Mouse (Mus musculus) gastrocnemius, postnatal 14 days (tissue): ENCODE data around the gene Jph3. TPM values are rescaled to one million over a fixed set of nuclear protein-coding genes. Genes with fewer than 3 reads are reported as not detected.

Source experiments
- DNase-seq: peaks from one replicate; pipeline ENCODE4 v3.0.0; 2021; ENCODE audit warnings: mixed read lengths
- intact Hi-C: fragments of 180-260 bp; cut with DNase I; formaldehyde crosslinking; loops from one replicate; pipeline ENCODE4 v1.15.1; 2025; ENCODE audit warnings: low total_unique reads
- total RNA-seq, 2 experiments: library from RNA; stranded (reverse); gene quantifications; 2 replicates each; pipeline ENCODE4 v1.2.3; 2021

The Jph3 gene
- total RNA-seq, 2 experiments from 2014 or later: 0.09 TPM; not detected in 1

DNA sequence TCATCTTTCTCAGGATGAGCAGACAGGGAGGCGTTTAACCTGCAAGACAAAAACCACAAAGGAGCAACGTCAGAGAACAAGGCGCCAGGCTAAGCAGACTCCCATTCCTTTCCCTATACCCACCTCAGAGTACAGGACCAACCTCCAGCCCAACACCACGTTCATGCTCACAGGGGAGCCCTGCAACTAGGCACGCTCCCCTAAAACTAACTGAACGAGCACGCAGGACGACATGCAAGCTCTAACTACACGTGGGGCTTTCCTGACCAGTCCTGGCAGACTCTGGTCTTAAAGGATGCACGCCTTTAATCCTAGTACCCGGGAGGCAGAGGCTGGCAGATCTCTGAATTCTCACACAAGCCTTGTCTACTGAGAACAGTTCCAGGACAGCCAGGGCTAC lies 91.9 kb downstream of the Jph3 start:
- no peak for DNase-seq

GRCm38 (mm10) chr8:121821770-121822169 lies 92.3 kb downstream of the Jph3 start:
- intact Hi-C loops: loop anchor here (5.0 kb wide), 1 partner anchor 104 kb away; no protein-coding TSS in a partner anchor
- no peak for DNase-seq

More for the DNA sequence above, 91.9 kb downstream of the Jph3 start:
- intact Hi-C loops: loop anchor here (5.0 kb wide), 1 partner anchor 104 kb away; no protein-coding TSS in a partner anchor

DNA sequence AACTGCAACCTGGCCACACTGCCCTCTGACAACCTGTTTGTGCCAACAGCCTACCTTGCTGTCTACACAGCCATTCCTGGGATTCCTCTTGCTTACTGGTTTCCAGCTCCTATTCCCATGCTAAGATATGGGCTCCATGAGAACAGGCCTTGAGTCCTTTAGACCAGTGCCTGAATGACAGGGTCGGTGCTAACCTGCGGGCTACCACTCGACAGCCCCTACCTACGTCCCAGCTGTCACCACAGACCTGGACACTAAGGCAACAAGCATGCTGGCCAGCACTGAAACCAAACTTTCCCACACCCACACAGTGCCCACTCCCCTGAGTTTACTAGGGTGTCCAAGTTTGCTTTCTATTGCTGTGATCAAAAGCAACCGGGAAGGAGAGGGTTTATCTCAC lies 98.3 kb downstream of the Jph3 start:
- DNase-seq: no peak
- intact Hi-C loops: no loop called here

GRCm38 (mm10) chr8:121828376-121829023 lies 99.1 kb downstream of the Jph3 start:
- DNase-seq: no peak
- intact Hi-C loops: no loop called here

DNA sequence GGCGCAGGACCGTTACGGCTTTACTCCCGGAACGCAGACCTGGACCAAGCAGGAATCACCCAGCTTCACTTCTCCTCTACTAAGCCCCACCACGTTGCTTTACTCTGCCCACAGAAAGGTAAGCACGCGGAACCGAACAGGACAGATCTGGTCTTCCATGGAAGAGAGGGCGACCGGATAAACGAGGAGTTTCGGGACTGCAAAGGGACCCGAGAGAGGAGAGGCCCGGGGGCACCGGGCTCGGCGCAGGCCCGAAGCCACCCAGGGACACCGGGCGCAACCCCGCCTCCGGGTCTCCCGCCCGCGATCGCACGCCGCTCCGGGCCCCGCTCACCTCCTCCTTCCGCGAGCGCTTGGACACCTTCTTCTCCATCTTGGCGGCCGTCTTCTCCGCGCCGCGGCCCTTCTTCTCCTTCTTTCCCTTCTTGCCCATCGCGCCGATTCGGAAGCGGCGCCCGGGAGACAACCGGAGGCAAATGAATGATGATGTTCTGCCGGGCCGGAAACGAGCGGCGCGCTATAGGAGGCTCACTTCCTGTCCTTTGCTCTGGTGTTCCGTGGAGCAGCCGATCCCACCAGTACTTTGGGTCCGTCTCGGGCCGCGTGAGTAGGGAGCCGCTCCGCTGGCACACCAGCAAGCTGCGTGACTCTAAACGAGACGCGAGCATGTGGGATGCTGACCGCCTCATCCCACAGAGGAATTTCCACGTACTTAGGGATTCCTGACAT lies 99.8 kb downstream of the Jph3 start, which contains the start of gene Klhdc4:
TSS of gene Klhdc4 (minus strand) at position 522 of the 729 bp plus-strand sequence.
- intact Hi-C loops: no loop called here

GRCm38 (mm10) chr8:121829777-121830362 lies 100.4 kb downstream of the Jph3 start:
- intact Hi-C loops: no loop called here

More for the DNA sequence above, 99.8 kb downstream of the Jph3 start, which contains the start of gene Klhdc4:
- DNase-seq: peak; percentile 84

DNA sequence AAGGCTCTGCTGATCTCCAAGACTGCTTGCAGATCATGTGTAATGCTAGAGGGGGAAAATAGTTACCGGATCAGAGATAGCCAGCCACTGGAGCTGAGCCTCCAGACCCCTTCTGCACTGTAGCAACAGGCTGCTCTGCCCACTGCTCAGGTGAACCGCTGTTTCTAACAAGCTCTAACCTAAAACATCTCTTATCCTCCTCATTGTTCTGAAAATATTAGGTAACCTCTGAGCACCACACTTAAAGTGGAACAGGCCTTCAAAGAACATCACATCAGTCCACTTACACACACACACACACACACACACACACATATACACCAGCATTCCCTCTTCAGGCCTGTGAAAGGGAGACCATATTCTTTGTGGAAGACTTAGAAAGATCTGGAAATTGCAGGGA lies 102.6 kb downstream of the Jph3 start:
- intact Hi-C loops: no loop called here
- no peak for DNase-seq

More at GRCm38 (mm10) chr8:121829777-121830362, 100.4 kb downstream of the Jph3 start:
- no peak for DNase-seq

GRCm38 (mm10) chr8:121832503-121832902 lies 103.1 kb downstream of the Jph3 start:
- peak; percentile 55 for DNase-seq
- intact Hi-C loops: no loop called here

DNA sequence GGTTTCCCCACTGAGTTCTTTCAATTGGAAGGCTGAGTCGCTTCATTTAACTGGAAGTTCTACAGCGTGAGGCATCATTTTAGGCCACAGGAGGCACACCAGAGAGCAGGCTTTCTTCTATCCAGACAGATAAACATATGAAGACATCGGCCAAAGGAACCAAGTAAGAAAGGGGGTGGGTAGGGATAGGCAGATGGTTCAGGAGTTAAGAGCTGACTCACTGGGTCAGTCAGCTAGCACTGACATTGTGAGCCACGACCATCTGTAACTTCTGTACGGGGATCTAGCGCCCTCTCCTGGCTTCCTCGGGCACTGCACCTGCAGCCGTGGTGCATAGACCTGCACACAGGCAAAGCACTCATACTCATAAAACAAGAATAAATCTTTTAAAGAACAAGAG lies 111.8 kb downstream of the Jph3 start:
- peak; percentile 40 for DNase-seq
- intact Hi-C loops: loop anchor here (10.0 kb wide), 1 partner anchor 126 kb away; no protein-coding TSS in a partner anchor

DNA sequence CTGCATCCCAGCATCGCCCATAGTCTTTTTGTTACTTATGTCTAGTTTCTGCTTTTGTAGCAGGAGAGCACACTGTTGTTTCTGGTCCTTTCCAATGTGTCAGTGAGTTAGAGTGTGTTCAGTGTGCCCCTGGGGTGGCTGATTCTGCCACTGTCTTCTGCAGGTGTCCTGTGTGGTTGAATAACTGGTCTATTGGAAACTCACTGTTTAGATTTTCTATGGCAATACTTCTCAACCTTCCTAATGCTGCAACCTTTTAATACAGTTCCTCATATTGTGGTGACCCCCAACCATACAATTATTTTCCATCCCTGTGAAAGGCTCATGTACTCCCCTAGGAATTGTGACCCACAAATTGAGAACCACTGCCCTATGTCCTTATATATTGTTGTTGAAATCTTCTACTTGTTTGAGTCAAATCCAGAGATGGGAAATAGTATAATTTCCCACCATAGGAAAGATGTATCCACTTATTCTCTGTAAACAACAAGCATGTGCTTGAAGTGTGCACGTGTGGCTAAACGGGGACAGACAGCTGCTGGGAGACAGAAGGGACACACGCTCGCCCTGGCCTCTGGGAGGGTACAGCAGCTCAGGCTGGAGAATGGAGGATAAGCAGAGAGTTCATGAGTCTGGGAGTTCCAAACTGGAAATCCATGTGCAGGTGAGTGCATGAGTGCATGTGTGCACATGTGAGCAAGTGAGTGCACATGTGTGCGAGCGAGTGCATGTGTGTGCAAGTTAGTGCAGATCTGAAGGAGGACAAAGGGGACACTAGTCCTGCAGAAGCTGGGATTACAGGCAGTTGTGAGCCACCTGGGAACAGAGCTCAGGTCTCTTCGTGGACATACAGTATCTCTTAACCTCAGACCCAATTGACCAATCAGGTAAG lies 112.9 kb downstream of the Jph3 start:
- DNase-seq: no peak
- intact Hi-C loops: loop anchor here (10.0 kb wide), 1 partner anchor 128 kb away; no protein-coding TSS in a partner anchor

GRCm38 (mm10) chr8:121843184-121843733 lies 113.8 kb downstream of the Jph3 start:
- no peak for DNase-seq
- intact Hi-C loops: loop anchor here (10.0 kb wide), 1 partner anchor 128 kb away; no protein-coding TSS in a partner anchor

Other genes starting within 250 kb of the Jph3 start
- not detected for gene 1700018B08Rik, start 185.3 kb upstream of the Jph3 start, total RNA-seq
- 10 to 100 TPM; 75.2 to 89.8 TPM for gene Fbxo31, start 150.8 kb upstream of the Jph3 start, total RNA-seq
- gene Map1lc3b, start 139.3 kb upstream of the Jph3 start, total RNA-seq: 100 to 1,000 TPM; 102 to 136 TPM
- 10 to 100 TPM; 19.8 to 20.4 TPM for gene Zcchc14, start 76.7 kb upstream of the Jph3 start, total RNA-seq
- 1 to 10 TPM; 8.1 to 9.7 TPM for gene Klhdc4, start 99.9 kb downstream of the Jph3 start, total RNA-seq
- gene Slc7a5, start 178.1 kb downstream of the Jph3 start, total RNA-seq: 1 to 10 TPM; 4.2 to 5.7 TPM
- not detected for gene Car5a, start 215.3 kb downstream of the Jph3 start, total RNA-seq
- 1 to 10 TPM; 8.3 to 8.4 TPM for gene Banp, start 220.1 kb downstream of the Jph3 start, total RNA-seq